Mouse (Mus musculus): ENCODE results near the gene Slc9a8.

Slc9a8 gene

DNA sequence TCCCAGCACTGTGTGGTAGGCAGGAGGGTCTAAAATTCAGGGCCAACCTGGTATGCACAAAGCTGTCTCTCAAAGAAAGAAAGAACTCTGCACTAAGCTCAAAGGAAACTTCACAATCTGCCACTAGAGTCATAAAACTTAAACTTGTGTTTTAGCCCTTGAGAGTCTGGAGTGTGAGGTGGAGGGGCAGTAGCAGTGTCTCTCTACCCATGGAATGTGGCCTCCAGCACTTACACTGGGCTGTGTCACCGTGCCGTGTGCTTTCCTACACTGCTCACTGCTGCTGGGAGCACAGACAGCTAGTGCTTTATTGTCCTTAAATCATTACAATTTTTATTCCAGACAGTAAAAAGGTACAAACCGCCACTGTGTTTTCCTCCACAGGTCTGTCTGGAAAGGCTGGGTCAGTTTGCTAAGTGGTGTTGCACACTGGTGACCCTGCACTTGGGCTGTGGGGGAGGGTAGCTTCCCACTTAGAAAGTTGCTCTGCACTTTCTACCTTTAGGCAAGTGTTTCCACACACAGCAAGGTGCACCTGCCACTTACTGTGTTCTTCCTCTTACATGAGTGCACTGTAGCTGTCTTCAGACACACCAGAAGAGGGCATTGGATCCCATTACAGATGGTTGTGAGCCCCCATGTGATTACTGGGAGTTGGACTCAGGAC lies 86.3 kb downstream of the Slc9a8 start:
- DNase-seq (ENCODE audit: low spot score in 2 of 2), result no peak

DNA sequence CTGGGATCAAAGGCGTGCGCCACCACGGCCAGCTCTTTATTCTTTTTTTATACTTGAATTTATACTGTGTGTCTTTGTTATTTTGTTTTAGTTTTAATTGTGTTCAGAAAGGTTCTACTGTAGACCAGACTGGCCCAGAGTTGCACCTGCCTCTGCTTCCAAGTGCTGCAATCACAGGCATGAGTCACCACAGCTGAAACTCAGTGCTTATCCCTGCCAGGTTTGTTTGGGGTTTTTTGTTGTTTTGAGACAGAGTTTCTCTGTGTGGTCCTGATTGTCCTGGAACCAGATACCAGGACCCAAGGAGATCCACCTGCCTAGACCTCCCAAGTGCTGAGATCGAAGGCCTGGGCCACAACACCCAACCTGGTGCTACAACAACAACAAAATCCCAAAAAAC lies 87.1 kb downstream of the Slc9a8 start:
- no peak for DNase-seq (ENCODE audit: low spot score in 2 of 2)

DNA sequence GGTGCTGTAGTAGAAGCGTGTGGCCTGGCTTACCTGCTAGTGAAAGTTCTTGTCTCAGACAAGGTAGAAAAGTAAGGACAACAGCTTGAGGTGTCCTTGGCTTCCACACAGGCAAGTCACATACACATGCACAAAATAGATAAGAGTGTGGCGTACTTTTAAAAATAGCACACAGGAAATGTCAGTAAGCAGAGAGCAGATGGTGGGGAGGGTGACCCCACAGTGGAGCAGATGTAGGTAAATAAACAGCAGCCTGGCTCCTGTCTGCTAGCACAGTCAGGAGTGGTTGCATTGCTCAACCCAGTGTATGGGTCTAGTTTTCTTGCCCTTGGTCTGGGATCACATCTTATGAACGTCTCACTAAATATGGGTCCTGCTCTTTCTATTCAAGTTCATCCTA lies 89.0 kb downstream of the Slc9a8 start:
- no peak for DNase-seq (ENCODE audit: low spot score in 2 of 2)

DNA sequence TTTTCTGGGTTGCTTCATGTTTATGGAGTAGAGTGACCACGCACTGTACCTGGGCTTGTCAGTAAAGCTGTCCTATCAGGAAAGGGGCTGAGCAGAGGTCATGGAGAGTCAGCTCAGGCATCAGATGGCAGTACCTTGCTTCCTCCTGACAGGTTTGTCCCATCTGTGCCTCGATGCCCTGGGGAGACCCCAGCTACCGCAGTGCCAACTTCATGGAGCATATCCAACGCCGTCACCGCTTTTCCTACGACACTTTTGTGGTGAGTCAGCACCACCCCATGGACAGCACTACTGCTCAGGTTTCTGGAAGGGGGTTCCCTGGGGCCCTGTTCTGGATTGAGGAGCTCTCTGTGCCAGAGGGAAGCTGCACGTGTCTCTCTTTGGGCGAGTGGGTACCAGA lies 90.9 kb downstream of the Slc9a8 start:
- DNase-seq (ENCODE audit: low spot score in 2 of 2), result no peak

DNA sequence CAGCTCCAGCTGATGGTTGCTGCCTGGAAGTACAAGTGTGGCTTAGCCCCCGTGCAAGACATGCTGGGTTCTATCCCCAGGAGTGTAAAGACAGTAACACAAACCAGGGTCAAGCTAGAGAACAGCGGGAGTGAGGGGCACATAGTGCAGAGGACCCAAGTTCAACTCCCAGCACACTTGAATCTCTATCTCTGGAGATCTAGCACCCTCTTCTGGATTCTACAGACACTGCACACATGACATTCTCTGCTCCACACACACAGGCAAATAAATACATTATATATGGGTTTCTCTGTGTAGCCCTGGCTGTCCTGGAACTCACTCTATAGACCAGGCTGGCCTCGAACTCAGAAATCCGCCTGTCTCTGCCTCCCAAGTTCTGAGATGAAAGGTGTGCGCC lies 91.5 kb downstream of the Slc9a8 start:
- DNase-seq (ENCODE audit: low spot score in 2 of 2), result no peak

DNA sequence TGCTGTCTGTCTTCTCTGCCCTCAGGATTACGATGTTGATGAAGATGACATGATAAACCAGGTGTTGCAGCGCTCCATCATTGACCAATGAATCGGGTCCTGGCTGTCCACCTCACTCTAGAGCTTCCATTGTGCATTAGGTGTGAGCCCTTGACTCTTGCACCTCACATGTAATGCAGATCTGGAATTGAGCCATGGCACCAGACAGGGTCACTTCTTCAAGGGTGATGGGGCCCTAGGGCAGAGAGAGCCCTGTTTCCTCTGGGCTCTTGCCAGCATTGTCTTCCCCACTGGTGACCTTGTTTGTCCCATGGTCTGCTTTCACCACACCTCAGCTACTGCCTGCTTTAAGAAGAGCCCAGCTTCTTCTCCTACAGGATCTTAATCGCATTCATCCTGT lies 93.1 kb downstream of the Slc9a8 start:
- no peak for DNase-seq (ENCODE audit: low spot score in 2 of 2)

DNA sequence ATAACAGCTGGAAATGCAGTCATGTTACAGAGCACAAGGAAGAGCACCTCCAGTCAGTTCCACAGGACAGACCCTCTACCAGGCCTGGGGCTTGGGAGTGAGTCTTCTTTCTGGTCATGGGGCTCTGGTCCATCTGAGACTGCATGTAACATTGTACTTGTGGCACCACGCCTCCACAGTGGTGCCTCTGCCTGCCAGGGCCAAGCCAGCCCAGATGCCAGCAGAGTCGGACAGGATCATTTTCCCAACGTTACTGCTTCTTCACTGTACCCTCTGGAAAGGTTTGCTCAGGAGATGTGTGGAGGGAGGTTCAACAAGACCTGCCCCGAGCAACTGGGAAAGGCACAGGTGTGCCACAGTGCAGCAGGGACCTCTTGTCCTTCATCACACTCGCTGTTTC lies 94.2 kb downstream of the Slc9a8 start:
- no peak for DNase-seq (ENCODE audit: low spot score in 2 of 2)

DNA sequence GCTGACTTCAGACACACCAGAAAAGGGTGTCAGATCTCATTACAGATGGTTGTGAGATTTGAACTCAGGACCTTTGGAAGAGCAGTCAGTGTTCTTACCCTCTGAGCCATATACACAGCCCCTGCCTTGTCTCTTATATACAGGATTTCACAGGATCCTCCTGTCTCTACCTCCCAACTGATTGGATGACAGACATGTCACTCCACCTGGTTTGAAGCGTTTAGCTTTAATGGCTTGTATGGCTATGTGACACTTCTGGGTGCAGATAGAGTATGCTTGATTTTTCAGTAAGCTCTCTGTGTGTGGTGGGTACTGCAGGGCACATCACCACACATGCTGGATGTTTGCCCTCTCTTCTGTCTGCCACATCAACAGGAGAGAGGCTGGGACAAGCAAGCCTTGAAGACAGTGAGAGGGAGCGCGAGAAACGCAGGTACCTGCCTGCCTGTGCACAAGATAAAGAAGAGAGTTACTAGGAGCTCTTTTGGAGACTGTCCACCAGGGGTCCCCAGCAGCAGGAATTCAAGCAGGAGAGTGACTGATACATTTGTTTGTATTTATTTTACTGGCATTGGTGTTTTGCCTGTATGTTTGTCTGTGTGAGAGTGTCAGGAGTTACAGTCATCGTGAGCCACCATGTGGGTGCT lies 98.2 kb downstream of the Slc9a8 start:
- no peak for DNase-seq (ENCODE audit: low spot score in 2 of 2)

Data from natural killer cell, adult 2 months (primary cell).